Mouse (Mus musculus): Measurements from ENCODE around the gene Lrp6. TPM values are rescaled to one million over a fixed set of nuclear protein-coding genes. Genes with fewer than 3 reads are reported as not detected.

Lrp6 gene
- polyA plus RNA-seq, 1 experiment from 2014 or later = 35.0 TPM

- H3K4me2 ChIP-seq (ENCODE audit: low read length) = no peak overlapping the region
- no peak overlapping the region for H3K4me3 ChIP-seq (ENCODE audit: low read depth, low read length)
- DNase-seq (ENCODE audit: low spot score) (no peak), ATAC-seq (replicated peaks; ENCODE audit: low FRiP score, low TSS enrichment, low read depth) (no peak)
- WGBS = 83% methylated on average over 3 of the region's 3 CpGs
- H3K27ac ChIP-seq (ENCODE audit: low read depth) = no peak overlapping the region
- H3K36me3 ChIP-seq (ENCODE audit: control insufficient read depth, insufficient read depth, low read length) = no peaks in the 10 kb centered on the region
- H3K27me3 ChIP-seq (replicated peaks; ENCODE audit: control insufficient read depth, insufficient read depth, low read length) = no peaks in the 10 kb centered on the region
- H3K4me1 ChIP-seq (replicated peaks; ENCODE audit: control insufficient read depth, insufficient read depth, low read length) = no peaks in the 10 kb centered on the region; the same call in 1 of the 2 replicates
- no peaks in the 10 kb centered on the region for H3K9me3 ChIP-seq (ENCODE audit: control insufficient read depth, low read length)
- no peak overlapping the region for H3K9ac ChIP-seq (ENCODE audit: low read length)
Observed at GRCm38 (mm10) chr6:134427165-134427564, 139.6 kb downstream of the Lrp6 start.

GRCm38 (mm10) chr6:134425216-134425717 is 141.5 kb downstream of the Lrp6 start:
- 27% methylated on average over 11 of the region's 11 CpGs for WGBS
- H3K36me3 ChIP-seq (ENCODE audit: control insufficient read depth, insufficient read depth, low read length) = no peaks in the 10 kb centered on the region
- H3K27ac ChIP-seq (ENCODE audit: low read depth) = no peak overlapping the region
- ATAC-seq (replicated peaks; ENCODE audit: low FRiP score, low TSS enrichment, low read depth) = peak; percentile 78
- DNase-seq (ENCODE audit: low spot score) = peak; percentile 77
- H3K4me2 ChIP-seq (ENCODE audit: low read length) = 0 out of 2 replicates have a peak overlapping the region, but pooled peaks have one; percentile 20
- no peaks in the 10 kb centered on the region; the same call in 1 of the 2 replicates for H3K4me1 ChIP-seq (replicated peaks; ENCODE audit: control insufficient read depth, insufficient read depth, low read length)
- no peak overlapping the region for H3K4me3 ChIP-seq (ENCODE audit: low read depth, low read length)
- no peaks in the 10 kb centered on the region for H3K9me3 ChIP-seq (ENCODE audit: control insufficient read depth, low read length)
- H3K27me3 ChIP-seq (replicated peaks; ENCODE audit: control insufficient read depth, insufficient read depth, low read length) = no peaks in the 10 kb centered on the region
- no peak overlapping the region for H3K9ac ChIP-seq (ENCODE audit: low read length)

GRCm38 (mm10) chr6:134421921-134422320 is 144.8 kb downstream of the Lrp6 start:
- WGBS = 82% methylated on average over 6 of the region's 6 CpGs
- H3K36me3 ChIP-seq (ENCODE audit: control insufficient read depth, insufficient read depth, low read length) = no peaks in the 10 kb centered on the region
- ATAC-seq (replicated peaks; ENCODE audit: low FRiP score, low TSS enrichment, low read depth) = no peak
- H3K4me2 ChIP-seq (ENCODE audit: low read length) = no peak overlapping the region
- no peak overlapping the region for H3K4me3 ChIP-seq (ENCODE audit: low read depth, low read length)
- H3K4me1 ChIP-seq (replicated peaks; ENCODE audit: control insufficient read depth, insufficient read depth, low read length) = no peaks in the 10 kb centered on the region
- no peak overlapping the region for H3K27ac ChIP-seq (ENCODE audit: low read depth)
- no peak overlapping the region for H3K9ac ChIP-seq (ENCODE audit: low read length)
- H3K27me3 ChIP-seq (replicated peaks; ENCODE audit: control insufficient read depth, insufficient read depth, low read length) = no peaks in the 10 kb centered on the region
- DNase-seq (ENCODE audit: low spot score) = no peak
- no peaks in the 10 kb centered on the region for H3K9me3 ChIP-seq (ENCODE audit: control insufficient read depth, low read length)

DNA sequence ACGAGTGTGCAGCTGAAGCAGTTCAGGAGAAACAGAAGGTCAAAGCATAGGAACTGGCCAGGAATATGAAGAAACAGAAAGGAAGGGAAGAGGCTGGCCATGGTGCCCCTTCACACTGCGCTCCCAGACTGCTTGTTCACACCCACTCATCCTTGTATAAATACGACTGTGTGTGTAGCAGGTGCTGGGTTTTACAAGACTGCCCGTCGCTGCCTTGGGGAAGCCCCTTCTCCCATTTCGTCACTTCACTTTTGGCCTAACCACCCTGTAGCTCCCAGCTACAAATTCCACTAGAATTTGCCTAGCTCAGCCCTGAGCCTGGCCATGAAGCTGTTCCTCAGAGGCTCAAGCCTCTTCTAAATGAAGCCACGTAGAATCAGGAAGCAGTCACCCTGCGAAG is 146.4 kb downstream of the Lrp6 start:
- Histone ChIP-seq H3K9ac (ENCODE audit: low read length) (no peak overlapping the region), H3K4me2 (ENCODE audit: low read length) (no peak overlapping the region), H3K4me3 (ENCODE audit: low read depth, low read length) (no peak overlapping the region), H3K27ac (ENCODE audit: low read depth) (no peak overlapping the region), H3K36me3 (ENCODE audit: control insufficient read depth, insufficient read depth, low read length) (no peaks in the 10 kb centered on the region), H3K9me3 (ENCODE audit: control insufficient read depth, low read length) (no peaks in the 10 kb centered on the region), H3K27me3 (replicated peaks; ENCODE audit: control insufficient read depth, insufficient read depth, low read length) (no peaks in the 10 kb centered on the region), H3K4me1 (replicated peaks; ENCODE audit: control insufficient read depth, insufficient read depth, low read length) (no peaks in the 10 kb centered on the region)
- no peak for ATAC-seq (replicated peaks; ENCODE audit: low FRiP score, low TSS enrichment, low read depth)
- DNase-seq (ENCODE audit: low spot score) = no peak
- WGBS = 68% methylated on average over 8 of the region's 8 CpGs

DNA sequence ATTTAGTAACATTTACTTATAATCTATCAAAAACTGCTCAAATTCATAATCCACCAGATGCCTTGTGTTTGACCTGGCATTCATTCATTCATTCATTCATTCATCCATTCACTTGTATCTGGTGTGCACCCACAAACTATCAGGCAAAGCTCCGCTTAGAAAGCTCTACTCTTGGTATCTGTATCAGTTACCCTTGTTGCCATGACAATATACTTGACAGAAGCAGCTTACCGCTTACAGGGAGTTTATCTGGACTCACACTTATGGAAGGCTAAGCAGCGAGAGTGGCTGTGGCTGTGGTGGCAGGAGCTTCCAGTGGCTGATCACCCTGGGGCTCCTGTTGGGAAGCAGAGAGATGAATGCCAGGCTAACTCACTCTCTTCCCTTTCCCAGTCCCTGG is 148.9 kb downstream of the Lrp6 start:
- no peak for DNase-seq (ENCODE audit: low spot score)
- 60% methylated on average over 3 of the region's 3 CpGs for WGBS
- no peaks in the 10 kb centered on the region for H3K27me3 ChIP-seq (replicated peaks; ENCODE audit: control insufficient read depth, insufficient read depth, low read length)
- no peak for ATAC-seq (replicated peaks; ENCODE audit: low FRiP score, low TSS enrichment, low read depth)
- no peak overlapping the region for H3K9ac ChIP-seq (ENCODE audit: low read length)
- H3K27ac ChIP-seq (ENCODE audit: low read depth) = no peak overlapping the region
- no peaks in the 10 kb centered on the region for H3K4me1 ChIP-seq (replicated peaks; ENCODE audit: control insufficient read depth, insufficient read depth, low read length)
- no peaks in the 10 kb centered on the region for H3K36me3 ChIP-seq (ENCODE audit: control insufficient read depth, insufficient read depth, low read length)
- no peak overlapping the region for H3K4me2 ChIP-seq (ENCODE audit: low read length)
- H3K4me3 ChIP-seq (ENCODE audit: low read depth, low read length) = no peak overlapping the region
- no peaks in the 10 kb centered on the region for H3K9me3 ChIP-seq (ENCODE audit: control insufficient read depth, low read length)

DNA sequence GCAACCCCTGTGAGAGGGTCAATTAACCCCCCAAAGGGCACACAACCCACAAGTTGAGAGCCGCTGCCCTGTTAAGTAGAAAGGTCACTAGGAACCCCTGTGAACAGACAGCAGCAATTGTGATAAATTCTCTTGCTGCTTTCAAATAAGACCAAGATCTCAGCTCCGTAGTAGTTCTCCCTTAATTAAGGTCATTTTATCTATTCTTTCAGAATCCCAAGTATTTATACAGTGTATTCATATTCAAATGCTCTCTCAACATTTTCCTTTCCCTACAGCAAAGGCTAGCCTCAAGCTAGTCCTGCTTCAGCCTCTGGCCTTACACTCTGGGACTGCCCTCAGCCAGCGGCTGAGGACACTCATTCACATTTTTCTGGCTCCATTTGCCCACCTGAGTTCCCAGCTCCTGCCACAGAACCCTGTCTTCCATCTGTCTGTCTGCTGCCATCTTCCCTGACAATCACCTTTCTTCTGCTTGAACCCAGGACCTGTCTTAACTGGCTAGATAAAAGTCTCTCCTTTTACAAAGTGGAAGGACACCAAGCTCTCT is 150.1 kb downstream of the Lrp6 start:
- 60% methylated on average over 3 of the region's 3 CpGs for WGBS
- H3K27ac ChIP-seq (ENCODE audit: low read depth) = no peak overlapping the region
- H3K36me3 ChIP-seq (ENCODE audit: control insufficient read depth, insufficient read depth, low read length) = no peaks in the 10 kb centered on the region
- H3K27me3 ChIP-seq (replicated peaks; ENCODE audit: control insufficient read depth, insufficient read depth, low read length) = no peaks in the 10 kb centered on the region
- no peaks in the 10 kb centered on the region for H3K9me3 ChIP-seq (ENCODE audit: control insufficient read depth, low read length)
- H3K4me3 ChIP-seq (ENCODE audit: low read depth, low read length) = no peak overlapping the region
- ATAC-seq (replicated peaks; ENCODE audit: low FRiP score, low TSS enrichment, low read depth) = no peak
- no peak for DNase-seq (ENCODE audit: low spot score)
- no peak overlapping the region for H3K4me2 ChIP-seq (ENCODE audit: low read length)
- H3K9ac ChIP-seq (ENCODE audit: low read length) = no peak overlapping the region
- no peaks in the 10 kb centered on the region for H3K4me1 ChIP-seq (replicated peaks; ENCODE audit: control insufficient read depth, insufficient read depth, low read length)

DNA sequence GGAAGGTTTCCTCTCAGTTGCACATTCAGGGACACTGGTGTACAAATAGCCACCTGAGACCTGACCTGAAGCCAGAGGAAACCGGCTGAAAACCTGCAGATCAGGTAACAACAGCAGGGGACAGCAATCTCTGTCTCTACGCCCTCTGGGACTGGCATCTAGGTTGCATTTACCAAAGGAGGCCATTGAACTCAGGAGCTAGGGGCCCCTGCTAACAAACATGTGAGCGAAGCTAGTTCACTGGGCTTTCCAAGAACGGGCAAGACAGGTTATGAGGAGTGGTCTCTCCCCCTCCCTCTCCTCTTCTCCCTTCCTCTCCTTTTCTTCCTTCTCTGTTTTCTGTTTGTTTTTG is 152.3 kb downstream of the Lrp6 start:
- Histone ChIP-seq H3K4me1 (replicated peaks; ENCODE audit: control insufficient read depth, insufficient read depth, low read length) (no peaks in the 10 kb centered on the region), H3K4me3 (ENCODE audit: low read depth, low read length) (no peak overlapping the region), H3K9me3 (ENCODE audit: control insufficient read depth, low read length) (no peaks in the 10 kb centered on the region), H3K27ac (ENCODE audit: low read depth) (peak overlapping the region; percentile 49; the same call in 1 of the 2 replicates), H3K27me3 (replicated peaks; ENCODE audit: control insufficient read depth, insufficient read depth, low read length) (no peaks in the 10 kb centered on the region), H3K9ac (ENCODE audit: low read length) (no peak overlapping the region), H3K36me3 (ENCODE audit: control insufficient read depth, insufficient read depth, low read length) (no peaks in the 10 kb centered on the region), H3K4me2 (ENCODE audit: low read length) (peak overlapping the region; percentile 22)
- DNase-seq (ENCODE audit: low spot score) (no peak), ATAC-seq (replicated peaks; ENCODE audit: low FRiP score, low TSS enrichment, low read depth) (peak; percentile 47; the same call in 1 of the 2 replicates)
- 54% methylated on average over 4 of the region's 4 CpGs for WGBS

DNA sequence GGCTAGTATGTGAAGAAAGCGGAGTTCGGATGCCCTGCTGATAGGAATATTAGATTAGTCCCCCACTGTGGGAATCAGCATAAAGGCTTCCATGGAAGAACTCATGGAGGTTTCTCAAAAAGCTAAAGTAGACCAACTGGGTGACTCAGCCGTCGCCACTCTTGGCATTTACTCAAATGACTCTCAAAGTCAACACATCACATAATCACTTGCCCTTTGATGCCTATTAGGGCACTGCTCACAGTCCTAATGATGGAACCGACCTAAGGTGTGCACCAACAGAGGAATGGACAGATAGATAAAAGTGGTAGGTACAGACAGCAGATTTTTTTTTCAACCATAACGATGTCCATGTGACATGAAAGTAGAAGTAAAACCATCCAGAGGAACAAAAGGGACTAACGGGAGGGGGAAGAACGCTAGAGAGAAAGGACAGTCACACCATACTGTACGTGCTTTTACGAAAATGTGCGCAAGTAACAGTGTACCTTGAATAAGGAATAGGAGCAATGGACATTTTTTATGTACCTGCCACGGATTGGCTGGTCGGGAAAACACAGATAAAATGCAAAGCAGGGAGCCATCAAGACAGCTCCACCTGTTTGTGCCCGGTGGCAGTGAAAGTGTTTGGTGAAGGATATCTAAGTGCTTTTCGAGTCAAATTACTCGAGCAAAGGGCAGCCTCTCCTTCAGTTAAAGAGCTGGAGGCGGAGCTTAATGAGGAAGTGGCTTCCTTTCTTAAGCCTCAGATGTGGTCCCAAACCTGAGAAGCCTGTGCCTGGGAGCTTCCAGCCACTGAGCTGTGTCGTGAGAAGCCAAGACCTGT is 152.8 kb downstream of the Lrp6 start:
- Histone ChIP-seq H3K27me3 (replicated peaks; ENCODE audit: control insufficient read depth, insufficient read depth, low read length) (no peaks in the 10 kb centered on the region), H3K4me1 (replicated peaks; ENCODE audit: control insufficient read depth, insufficient read depth, low read length) (no peaks in the 10 kb centered on the region), H3K4me2 (ENCODE audit: low read length) (peak overlapping the region; percentile 22), H3K9ac (ENCODE audit: low read length) (no peak overlapping the region), H3K36me3 (ENCODE audit: control insufficient read depth, insufficient read depth, low read length) (no peaks in the 10 kb centered on the region), H3K9me3 (ENCODE audit: control insufficient read depth, low read length) (no peaks in the 10 kb centered on the region), H3K27ac (ENCODE audit: low read depth) (peak overlapping the region; percentile 49; the same call in 1 of the 2 replicates), H3K4me3 (ENCODE audit: low read depth, low read length) (no peak overlapping the region)
- peak; percentile 80 for ATAC-seq (replicated peaks; ENCODE audit: low FRiP score, low TSS enrichment, low read depth)
- peak; percentile 69 for DNase-seq (ENCODE audit: low spot score)
- 54% methylated on average over 18 of the region's 18 CpGs for WGBS

All from intestine, embryonic 14.5 days (tissue).